Comparison of ENCODE assay signal across 21 mouse cellular contexts in genomic region chr5:36737765-36738164, GRCm38 (mm10). TPM values are rescaled to one million over a fixed set of nuclear protein-coding genes. Genes with fewer than 3 reads are reported as not detected.
DNase-seq lines count a peak whose midpoint lies in the region; ATAC-seq and TF ChIP-seq lines count a peak whose summit lies in the region.
"Had no signal": no experiment of that assay in that cellular context is flagged by ENCODE, and none has a peak within 500 bp of the region (broad histone marks: within the 10 kb centered on the region; RNA-seq: fewer than 3 reads in every experiment).

No protein-coding gene starts in this region.

- H3K36me3 ChIP-seq in hindbrain, postnatal 0 days (ENCODE audit: insufficient read depth, low read length): no peaks in the 10 kb centered on the region
- H3K36me3 ChIP-seq in hindbrain, embryonic 13.5 days: no peaks in the 10 kb centered on the region
- H3K36me3 ChIP-seq in megakaryocyte, embryonic 14.5 days (replicated peaks; ENCODE audit: low read length): no peaks in the 10 kb centered on the region
- H3K36me3 ChIP-seq in midbrain, postnatal 0 days (ENCODE audit: insufficient read depth, low read length): no peaks in the 10 kb centered on the region
- no peaks in the 10 kb centered on the region for H3K36me3 ChIP-seq in forebrain, embryonic 13.5 days (ENCODE audit: poor library complexity, severe bottlenecking)
- H3K36me3 ChIP-seq: heart, embryonic 12.5 days; hindbrain, embryonic 10.5 days; limb, embryonic 15.5 days; midbrain, embryonic 12.5 days had no signal

- no peaks in the 10 kb centered on the region for H3K4me1 ChIP-seq in hindbrain, postnatal 0 days (ENCODE audit: insufficient read depth, low read length)
- no peaks in the 10 kb centered on the region for H3K4me1 ChIP-seq in hindbrain, embryonic 13.5 days (replicated peaks)
- peaks cover 86% of the 10 kb centered on the region for H3K4me1 ChIP-seq in megakaryocyte, embryonic 14.5 days
- H3K4me1 ChIP-seq in midbrain, postnatal 0 days (ENCODE audit: insufficient read depth, low read length): no peaks in the 10 kb centered on the region
- no peaks in the 10 kb centered on the region for H3K4me1 ChIP-seq in forebrain, embryonic 13.5 days
- H3K4me1 ChIP-seq: hindbrain, embryonic 10.5 days; midbrain, embryonic 12.5 days had no signal

- H3K9me3 ChIP-seq in hindbrain, postnatal 0 days (ENCODE audit: low read length): no peaks in the 10 kb centered on the region
- H3K9me3 ChIP-seq in hindbrain, embryonic 13.5 days: no peaks in the 10 kb centered on the region
- no peaks in the 10 kb centered on the region for H3K9me3 ChIP-seq in megakaryocyte, embryonic 14.5 days
- no peaks in the 10 kb centered on the region for H3K9me3 ChIP-seq in midbrain, postnatal 0 days (ENCODE audit: low read length)
- no peaks in the 10 kb centered on the region for H3K9me3 ChIP-seq in forebrain, embryonic 13.5 days (replicated peaks)
- H3K9me3 ChIP-seq: heart, embryonic 12.5 days; hindbrain, embryonic 10.5 days; limb, embryonic 15.5 days; midbrain, embryonic 12.5 days had no signal

- ATAC-seq in hindbrain, postnatal 0 days: no peak
- ATAC-seq in hindbrain, embryonic 13.5 days (ENCODE audit: low FRiP score): no peak
- ATAC-seq in megakaryocyte, adult 5-6 weeks (ENCODE audit: poor library complexity, severe bottlenecking): no peak
- no peak for ATAC-seq in midbrain, postnatal 0 days (ENCODE audit: low FRiP score)
- ATAC-seq in forebrain, embryonic 13.5 days: no peak
- ATAC-seq: forebrain, embryonic 16.5 days had no signal

- H3K4me2 ChIP-seq in hindbrain, postnatal 0 days (ENCODE audit: low read depth, low read length): no peak overlapping the region
- no peak overlapping the region for H3K4me2 ChIP-seq in hindbrain, embryonic 13.5 days
- no peak overlapping the region for H3K4me2 ChIP-seq in midbrain, postnatal 0 days (ENCODE audit: low read depth, low read length, poor library complexity, severe bottlenecking)
- H3K4me2 ChIP-seq in forebrain, embryonic 13.5 days: no peak overlapping the region
- H3K4me2 ChIP-seq: heart, embryonic 12.5 days; limb, embryonic 15.5 days; midbrain, embryonic 12.5 days had no signal

- no peaks in the 10 kb centered on the region for H3K27me3 ChIP-seq in hindbrain, postnatal 0 days (ENCODE audit: insufficient read depth, low read length)
- H3K27me3 ChIP-seq in hindbrain, embryonic 13.5 days: 0 out of 2 replicates have a peak, but pooled peaks cover 4% of the 10 kb centered on the region
- peaks cover 7% of the 10 kb centered on the region for H3K27me3 ChIP-seq in megakaryocyte, embryonic 14.5 days (replicated peaks)
- H3K27me3 ChIP-seq in midbrain, postnatal 0 days (ENCODE audit: insufficient read depth, low read length): no peaks in the 10 kb centered on the region
- peaks cover 7% of the 10 kb centered on the region; the same call in 1 of the 2 replicates for H3K27me3 ChIP-seq in forebrain, embryonic 13.5 days
- H3K27me3 ChIP-seq: heart, embryonic 12.5 days; limb, embryonic 15.5 days had no signal

- WGBS in hindbrain, postnatal 0 days: 65% methylated on average over 4 of the region's 4 CpGs
- WGBS in hindbrain, embryonic 13.5 days: 63% methylated on average over 4 of the region's 4 CpGs
- 66% methylated on average over 4 of the region's 4 CpGs for WGBS in midbrain, postnatal 0 days
- 63% methylated on average over 4 of the region's 4 CpGs for WGBS in forebrain, embryonic 13.5 days

- no peak overlapping the region for H3K9ac ChIP-seq in hindbrain, postnatal 0 days (replicated peaks; ENCODE audit: low read length)
- no peak overlapping the region for H3K9ac ChIP-seq in hindbrain, embryonic 13.5 days
- no peak overlapping the region for H3K9ac ChIP-seq in midbrain, postnatal 0 days (replicated peaks; ENCODE audit: low read length, poor library complexity, severe bottlenecking)
- no peak overlapping the region for H3K9ac ChIP-seq in forebrain, embryonic 13.5 days
- H3K9ac ChIP-seq: heart, embryonic 12.5 days; limb, embryonic 15.5 days; midbrain, embryonic 12.5 days had no signal

- peak overlapping the region; percentile 71; the same call in 1 of the 2 replicates for H3K27ac ChIP-seq in hindbrain, postnatal 0 days
- no peak overlapping the region for H3K27ac ChIP-seq in hindbrain, embryonic 13.5 days
- no peak overlapping the region for H3K27ac ChIP-seq in midbrain, postnatal 0 days (ENCODE audit: low read depth, low read length)
- H3K27ac ChIP-seq in forebrain, embryonic 13.5 days: no peak overlapping the region
- H3K27ac ChIP-seq: hindbrain, embryonic 10.5 days; limb, embryonic 15.5 days; midbrain, embryonic 12.5 days; stomach, postnatal 0 days had no signal

- no peak overlapping the region for H3K4me3 ChIP-seq in hindbrain, postnatal 0 days (ENCODE audit: low read length)
- H3K4me3 ChIP-seq in hindbrain, embryonic 13.5 days: no peak overlapping the region
- H3K4me3 ChIP-seq in megakaryocyte, embryonic 14.5 days (replicated peaks): peak overlapping the region; percentile 47
- no peak overlapping the region for H3K4me3 ChIP-seq in midbrain, postnatal 0 days (ENCODE audit: low read depth, low read length)
- H3K4me3 ChIP-seq in forebrain, embryonic 13.5 days: no peak overlapping the region
- H3K4me3 ChIP-seq: heart, embryonic 12.5 days; hindbrain, embryonic 10.5 days; limb, embryonic 15.5 days; midbrain, embryonic 12.5 days had no signal

- no peak for TF ChIP-seq CTCF in hindbrain, postnatal 0 days (IDR thresholded peaks at IDR 0.05; ENCODE audit: low read depth)
- TF ChIP-seq CTCF in midbrain, postnatal 0 days (IDR thresholded peaks at IDR 0.05): no peak

- DNase-seq in hindbrain, postnatal 0 days (ENCODE audit: low spot score): no peak
- peak; percentile 54 for DNase-seq in ZHBTc4 (ENCODE audit: low read depth, low spot score)
- DNase-seq in midbrain, postnatal 0 days (ENCODE audit: low spot score): no peak
- DNase-seq: adrenal gland, adult 8-10 months; cerebellum, adult 8-10 months; heart, postnatal 10 days; kidney, adult 11 months; left cerebral cortex, postnatal 4 days; lung, postnatal 4 days; thymus, adult 2 months; thymus, postnatal 4 days had no signal

RNA-seq across cellular contexts. Expression of gene Bloc1s4, which starts 10.7 kb away (rescaled TPM):
- 19.7 and 29.1 TPM in 2 replicates for total RNA-seq in hindbrain, postnatal 0 days (2014; rRNA removed)
- polyA plus RNA-seq in hindbrain, postnatal 0 days (2015; fragmentation: Nextera tagmentation; extraction: Ambion mirVana): 28.9 and 32.0 TPM in 2 replicates
- polyA plus RNA-seq in hindbrain, embryonic 13.5 days (2015; fragmentation: Nextera tagmentation; extraction: Ambion mirVana): 25.2 and 27.1 TPM in 2 replicates
- 27.2 and 43.7 TPM in 2 replicates for polyA plus RNA-seq in megakaryocyte, embryonic 14.5 days (2012; ENCODE audit: insufficient read depth, low replicate concordance)
- total RNA-seq in megakaryocyte, adult 5-6 weeks (2015): 11.4 and 14.9 TPM in 2 replicates
- total RNA-seq in megakaryocyte, adult 5-6 weeks (2017): 12.2 and 13.2 TPM in 2 replicates
- total RNA-seq in midbrain, postnatal 0 days (2014; rRNA removed): 21.5 and 39.8 TPM in 2 replicates
- 30.1 and 30.2 TPM in 2 replicates for polyA plus RNA-seq in midbrain, postnatal 0 days (2015; fragmentation: Nextera tagmentation; extraction: Ambion mirVana)
- 23.9 and 24.2 TPM in 2 replicates for polyA plus RNA-seq in forebrain, embryonic 13.5 days (2015; fragmentation: Nextera tagmentation; extraction: Ambion mirVana)

RNA-seq across cellular contexts. Expression of gene D5Ertd579e, which starts 41.9 kb away (rescaled TPM):
- 56.2 and 64.6 TPM in 2 replicates for total RNA-seq in hindbrain, postnatal 0 days (2014; rRNA removed)
- 31.0 and 32.2 TPM in 2 replicates for polyA plus RNA-seq in hindbrain, postnatal 0 days (2015; fragmentation: Nextera tagmentation; extraction: Ambion mirVana)
- 33.6 and 34.6 TPM in 2 replicates for polyA plus RNA-seq in hindbrain, embryonic 13.5 days (2015; fragmentation: Nextera tagmentation; extraction: Ambion mirVana)
- polyA plus RNA-seq in megakaryocyte, embryonic 14.5 days (2012; ENCODE audit: insufficient read depth, low replicate concordance): 3.7 and 4.2 TPM in 2 replicates
- total RNA-seq in megakaryocyte, adult 5-6 weeks (2015): 20.0 and 27.1 TPM in 2 replicates
- total RNA-seq in megakaryocyte, adult 5-6 weeks (2017): 35.9 and 36.0 TPM in 2 replicates
- total RNA-seq in midbrain, postnatal 0 days (2014; rRNA removed): 71.1 and 93.4 TPM in 2 replicates
- 29.2 and 34.2 TPM in 2 replicates for polyA plus RNA-seq in midbrain, postnatal 0 days (2015; fragmentation: Nextera tagmentation; extraction: Ambion mirVana)
- polyA plus RNA-seq in forebrain, embryonic 13.5 days (2015; fragmentation: Nextera tagmentation; extraction: Ambion mirVana): 27.4 and 34.3 TPM in 2 replicates

RNA-seq across cellular contexts. Expression of gene Mrfap1, which starts 58.8 kb away (rescaled TPM):
- total RNA-seq in hindbrain, postnatal 0 days (2014; rRNA removed): 278 and 298 TPM in 2 replicates
- polyA plus RNA-seq in hindbrain, postnatal 0 days (2015; fragmentation: Nextera tagmentation; extraction: Ambion mirVana): 443 and 477 TPM in 2 replicates
- 294 and 302 TPM in 2 replicates for polyA plus RNA-seq in hindbrain, embryonic 13.5 days (2015; fragmentation: Nextera tagmentation; extraction: Ambion mirVana)
- 15.3 and 78.1 TPM in 2 replicates for polyA plus RNA-seq in megakaryocyte, embryonic 14.5 days (2012; ENCODE audit: insufficient read depth, low replicate concordance)
- 194 and 201 TPM in 2 replicates for total RNA-seq in megakaryocyte, adult 5-6 weeks (2015)
- total RNA-seq in megakaryocyte, adult 5-6 weeks (2017): 227 and 275 TPM in 2 replicates
- 288 and 318 TPM in 2 replicates for total RNA-seq in midbrain, postnatal 0 days (2014; rRNA removed)
- 425 and 441 TPM in 2 replicates for polyA plus RNA-seq in midbrain, postnatal 0 days (2015; fragmentation: Nextera tagmentation; extraction: Ambion mirVana)
- 332 and 345 TPM in 2 replicates for polyA plus RNA-seq in forebrain, embryonic 13.5 days (2015; fragmentation: Nextera tagmentation; extraction: Ambion mirVana)
